Mouse (Mus musculus): Measurements from ENCODE around the gene Pcsk6.
"Not testable (repeated sequence)": the region's sequence is repeated elsewhere in the genome, so short reads cannot be mapped to it uniquely, and the experiment has no call there.

Pcsk6 gene

DNA sequence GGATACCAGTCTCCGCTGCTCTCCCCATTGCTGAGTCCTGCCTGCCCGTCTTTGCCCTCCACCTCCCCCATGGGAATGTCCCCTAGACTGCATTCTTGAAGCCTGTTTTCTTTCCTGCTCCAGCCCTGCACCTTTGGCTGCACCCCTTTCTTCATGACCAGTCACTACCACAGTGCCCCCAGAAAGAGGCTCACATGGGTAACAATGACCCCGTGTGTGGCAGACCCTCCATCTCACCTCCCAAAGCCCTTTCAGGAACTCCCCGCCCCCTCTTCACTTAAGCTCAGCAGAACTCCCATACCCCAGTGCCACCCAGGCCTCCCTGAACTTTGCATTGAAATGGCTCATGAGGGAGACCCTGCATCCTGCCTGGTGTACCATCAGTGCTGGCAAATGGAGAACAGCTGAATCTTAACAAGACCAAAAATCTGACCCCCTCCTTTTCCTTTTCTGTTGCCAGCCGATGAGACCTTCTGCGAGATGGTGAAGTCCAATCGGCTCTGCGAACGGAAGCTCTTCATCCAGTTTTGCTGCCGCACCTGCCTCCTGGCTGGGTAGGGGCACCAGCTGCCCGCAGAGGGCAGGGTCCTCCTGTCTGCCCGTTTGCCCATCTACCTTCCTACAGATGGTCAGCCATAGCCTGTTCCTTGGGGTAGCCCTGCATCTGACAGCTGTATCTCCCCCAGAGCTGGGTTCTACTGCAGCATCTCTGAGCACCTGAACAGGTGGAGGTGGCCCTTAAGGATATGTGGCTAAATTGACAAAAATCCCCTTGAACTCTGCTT, 187.1 kb downstream of the Pcsk6 start:
- no peak for DNase-seq (ENCODE audit: low spot score)

DNA sequence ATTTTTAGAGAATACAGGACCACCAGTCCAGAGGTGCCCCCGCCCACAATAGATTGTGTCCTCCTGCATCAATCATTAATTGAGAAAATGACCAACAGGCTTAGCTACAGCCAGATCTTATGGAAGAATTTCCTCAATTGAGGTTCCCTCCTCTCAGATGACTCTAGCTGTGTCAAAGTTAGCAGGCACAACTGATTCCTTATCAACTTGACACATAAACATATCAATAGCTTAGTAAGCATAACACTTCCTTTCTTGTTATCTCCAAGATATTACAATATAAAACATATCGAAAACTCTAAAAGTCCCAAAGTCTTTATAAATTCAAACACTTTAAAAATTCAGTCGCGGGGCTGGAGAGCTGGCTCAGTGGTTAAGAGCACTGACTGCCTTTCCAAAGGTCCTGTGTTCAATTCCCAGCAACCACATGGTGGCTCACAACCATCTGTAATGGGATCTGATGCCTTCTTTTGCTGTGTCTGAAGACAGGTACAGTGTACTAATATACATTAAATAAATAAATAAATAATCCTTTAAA, 192.5 kb downstream of the Pcsk6 start:
- no peak for DNase-seq (ENCODE audit: low spot score)

DNA sequence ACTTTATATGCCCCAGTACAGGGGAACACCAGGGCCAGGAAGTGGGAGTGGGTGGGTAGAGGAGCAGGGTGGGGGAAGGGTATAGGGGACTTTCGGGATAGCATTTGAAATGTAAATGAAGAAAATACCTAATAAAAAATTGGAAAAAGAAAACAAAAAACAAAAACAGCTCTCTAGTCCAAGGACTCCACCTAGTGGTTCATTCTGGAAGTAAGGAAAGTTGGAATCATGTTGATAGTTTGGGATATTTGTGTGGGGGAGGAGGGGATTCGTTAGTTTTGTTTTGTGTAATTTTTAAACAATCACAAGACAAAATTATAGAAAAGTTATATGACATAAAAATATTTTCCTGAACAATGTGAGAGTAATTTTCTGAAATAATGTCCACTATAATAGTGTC, 193.8 kb downstream of the Pcsk6 start:
- DNase-seq (ENCODE audit: low spot score) = not testable (repeated sequence)

DNA sequence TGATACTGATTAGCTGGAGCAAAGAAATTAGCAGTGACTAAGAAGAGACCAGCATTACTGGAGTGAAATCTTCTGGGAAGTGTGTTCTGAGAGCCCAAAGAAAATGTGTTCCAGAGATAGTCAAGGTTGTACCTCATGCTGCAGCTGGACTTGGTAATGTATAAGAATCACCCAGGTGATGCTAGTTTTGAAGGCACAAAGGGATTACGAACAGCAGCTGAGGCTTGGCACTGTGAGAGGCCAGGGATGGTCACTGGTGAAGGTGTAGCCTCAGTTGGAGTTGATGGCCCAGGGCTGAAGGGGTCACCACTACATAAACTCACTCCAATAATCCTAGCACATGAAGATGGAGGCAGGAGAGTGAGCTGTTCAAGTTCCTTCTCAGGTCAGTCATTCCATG, 197.2 kb downstream of the Pcsk6 start, which contains the start of gene Snrpa1:
TSS of gene Snrpa1 (plus strand) at position 301 of the 400 bp plus-strand sequence.
- DNase-seq (ENCODE audit: low spot score) = no peak

DNA sequence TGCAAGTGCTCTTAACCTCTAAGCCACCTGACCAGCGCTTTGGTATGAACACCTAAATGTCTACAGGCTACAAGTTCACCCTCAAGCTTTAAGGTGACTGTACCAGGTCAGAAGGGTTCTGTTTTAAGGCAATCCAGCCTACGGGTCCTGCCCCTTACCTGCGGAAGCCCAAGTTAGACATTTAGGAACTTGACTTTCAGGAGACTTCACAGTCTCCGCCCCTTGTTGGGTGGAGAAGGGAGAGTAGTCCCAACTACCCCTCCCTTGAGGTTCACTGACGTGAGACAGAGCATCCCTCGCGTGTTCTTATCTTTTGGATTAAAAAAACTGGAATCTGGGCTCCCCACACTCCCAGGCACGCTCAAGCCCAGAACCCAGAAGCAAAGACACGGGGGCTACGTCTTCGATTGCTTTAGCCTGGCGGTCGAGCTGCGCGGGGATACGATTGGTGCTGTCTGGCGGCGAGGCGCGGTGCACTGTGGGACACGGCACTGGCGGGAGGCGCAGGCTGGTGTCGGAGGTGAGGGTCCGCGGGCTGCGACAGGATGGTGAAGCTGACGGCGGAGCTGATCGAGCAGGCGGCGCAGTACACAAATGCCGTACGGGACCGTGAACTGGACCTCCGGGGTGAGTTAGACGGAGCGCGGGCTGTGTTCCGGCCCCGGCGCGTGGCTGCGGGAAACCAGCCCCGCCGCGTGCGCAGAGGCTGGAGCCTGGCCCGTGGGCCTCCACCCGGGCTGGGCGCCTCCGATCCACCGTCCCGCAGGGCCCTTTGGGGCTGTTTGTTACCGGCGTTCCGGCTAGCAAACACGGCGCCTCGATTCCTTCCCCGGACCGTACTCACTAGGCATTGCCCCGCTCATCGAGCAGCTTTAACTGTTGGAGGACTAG, 198.8 kb downstream of the Pcsk6 start:
- DNase-seq (ENCODE audit: low spot score) = peak; percentile 85

DNA sequence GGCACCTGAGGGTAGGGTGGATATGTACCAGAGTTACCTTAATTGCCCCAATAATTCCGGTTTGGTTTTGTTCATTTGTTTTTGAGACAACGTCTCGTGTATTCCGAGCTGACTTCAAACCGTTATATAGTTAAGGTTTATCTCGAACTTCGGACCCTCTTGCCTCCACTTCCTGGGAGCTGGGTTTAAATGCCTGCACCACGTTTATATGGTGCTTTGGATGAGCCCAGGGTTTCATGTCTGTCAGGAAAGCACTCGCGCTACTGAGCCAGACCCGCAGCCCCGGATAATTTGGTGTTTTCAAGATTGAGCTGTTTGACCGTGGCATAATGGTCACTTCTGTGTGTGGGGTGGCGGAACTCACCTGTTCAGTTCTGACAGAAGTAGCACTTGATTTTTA, 199.5 kb downstream of the Pcsk6 start:
- DNase-seq (ENCODE audit: low spot score) = no peak

DNA sequence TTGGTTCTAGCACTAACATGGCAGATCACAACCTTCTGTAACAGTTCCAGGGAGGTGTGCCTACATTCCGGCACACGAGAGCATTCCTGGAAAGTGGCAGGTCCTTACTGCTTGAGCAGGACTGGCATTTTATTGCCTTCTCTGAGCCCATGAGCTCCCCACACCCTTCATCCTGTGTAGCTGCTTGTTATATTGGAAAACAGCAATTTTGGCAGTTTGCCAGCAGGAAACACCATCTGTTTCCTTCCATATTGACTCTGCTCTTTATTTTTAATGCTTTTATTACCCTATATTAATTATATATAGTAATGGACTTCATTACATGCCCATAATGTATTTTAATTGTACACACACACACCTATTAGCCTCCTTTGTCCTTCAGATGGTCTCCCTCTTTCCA, 214.9 kb downstream of the Pcsk6 start:
- no peak for DNase-seq (ENCODE audit: low spot score)

DNA sequence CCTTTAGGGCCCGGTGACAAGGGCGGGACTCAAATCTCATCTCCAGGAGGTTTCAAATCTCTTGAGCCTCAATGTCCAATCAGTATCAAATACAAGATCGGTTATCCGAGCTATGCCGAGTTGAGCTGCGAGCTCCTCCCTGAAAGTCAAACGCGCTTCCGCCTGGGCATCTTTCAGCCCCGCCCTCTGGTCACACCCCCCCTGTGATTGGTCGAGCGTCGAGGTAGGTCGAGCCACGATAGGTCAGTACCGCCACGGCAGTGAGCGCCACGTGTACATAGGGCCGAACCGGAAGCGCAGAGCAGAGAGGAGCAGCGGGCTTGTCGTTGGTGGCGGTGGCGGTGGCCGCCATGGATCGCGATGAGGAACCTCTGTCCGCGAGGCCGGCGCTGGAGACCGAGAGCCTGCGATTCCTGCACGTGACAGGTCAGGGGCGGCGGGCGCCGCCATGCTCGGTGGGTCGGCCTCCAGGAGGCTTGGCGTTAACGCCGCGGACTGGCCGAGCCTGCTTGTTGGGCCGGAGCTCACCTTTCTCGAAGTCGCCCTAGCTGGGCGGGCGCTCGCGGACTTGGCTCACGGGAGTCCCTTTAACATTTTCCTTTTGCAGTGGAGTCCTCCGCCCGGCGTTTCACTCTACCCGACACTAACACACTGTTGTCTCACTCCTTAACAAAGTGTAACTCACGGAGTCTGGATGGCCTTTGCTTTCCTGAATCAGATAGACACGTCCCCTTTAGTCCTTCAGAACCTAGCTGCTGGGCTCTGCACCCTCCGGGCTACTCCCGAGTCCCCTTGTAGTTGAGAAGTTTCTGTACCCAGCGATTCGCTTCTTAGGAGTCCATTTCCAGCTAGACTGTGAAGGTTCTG, 218.1 kb downstream of the Pcsk6 start, which contains the start of gene Selenos:
TSS of gene Selenos (plus strand) at position 286 of the 867 bp plus-strand sequence.
- peak; percentile 97 for DNase-seq (ENCODE audit: low spot score)

DNA sequence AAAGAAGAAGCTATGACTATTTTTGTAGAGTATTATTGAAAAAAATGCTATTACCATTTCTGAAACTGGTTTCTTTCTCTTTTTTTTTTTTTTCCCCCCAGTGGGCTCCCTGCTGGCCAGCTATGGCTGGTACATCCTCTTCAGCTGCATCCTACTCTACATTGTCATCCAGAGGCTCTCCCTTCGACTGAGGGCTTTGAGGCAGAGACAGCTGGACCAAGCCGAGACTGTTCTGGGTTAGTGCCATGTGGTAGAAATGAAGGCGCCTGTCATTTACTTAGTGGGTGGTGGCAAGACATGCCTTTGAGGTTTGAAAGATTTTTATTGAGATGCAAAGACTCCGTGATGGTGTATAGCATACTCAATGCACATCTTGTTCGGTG, 218.7 kb downstream of the Pcsk6 start:
- DNase-seq (ENCODE audit: low spot score) = no peak

DNA sequence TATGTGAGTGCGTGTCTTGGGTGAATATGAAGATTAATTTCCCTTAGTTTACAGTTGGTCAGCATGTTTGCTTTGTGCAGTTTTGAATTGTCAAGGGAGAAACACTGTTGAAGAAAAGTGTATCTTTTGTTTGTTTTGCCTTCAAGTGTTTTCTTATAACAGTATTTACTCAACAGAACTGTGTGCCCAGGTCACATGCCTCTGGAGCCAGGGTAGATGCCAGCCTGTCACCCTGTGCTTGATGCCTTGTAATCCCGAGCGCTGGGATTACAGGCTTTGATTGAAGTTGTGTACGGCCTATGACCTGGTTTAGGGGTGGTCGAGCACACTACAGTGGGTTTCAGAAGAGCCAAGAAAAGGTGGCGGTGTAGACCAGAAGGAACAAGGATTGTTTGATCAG, 222.2 kb downstream of the Pcsk6 start:
- no peak for DNase-seq (ENCODE audit: low spot score)

DNA sequence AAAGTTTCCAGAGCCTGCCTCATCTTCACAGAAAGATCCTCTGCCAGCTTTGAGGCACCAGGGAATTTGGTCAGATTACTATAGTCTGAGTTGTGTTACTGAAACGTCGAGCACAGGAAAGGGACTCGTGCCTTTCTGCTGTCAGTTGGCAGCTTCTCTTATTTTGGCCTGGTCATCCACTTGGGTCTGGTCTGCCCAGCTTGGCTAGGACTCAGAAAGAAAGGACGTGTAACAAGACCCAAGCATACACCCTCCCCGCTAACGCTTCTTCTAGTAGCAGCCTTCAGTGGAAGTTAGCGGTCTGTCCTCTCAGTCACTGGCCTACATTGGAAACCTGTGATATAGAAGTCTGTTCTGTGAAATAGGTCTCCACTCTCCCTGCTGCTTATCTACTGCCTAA, 223.0 kb downstream of the Pcsk6 start:
- DNase-seq (ENCODE audit: low spot score) = no peak

DNA sequence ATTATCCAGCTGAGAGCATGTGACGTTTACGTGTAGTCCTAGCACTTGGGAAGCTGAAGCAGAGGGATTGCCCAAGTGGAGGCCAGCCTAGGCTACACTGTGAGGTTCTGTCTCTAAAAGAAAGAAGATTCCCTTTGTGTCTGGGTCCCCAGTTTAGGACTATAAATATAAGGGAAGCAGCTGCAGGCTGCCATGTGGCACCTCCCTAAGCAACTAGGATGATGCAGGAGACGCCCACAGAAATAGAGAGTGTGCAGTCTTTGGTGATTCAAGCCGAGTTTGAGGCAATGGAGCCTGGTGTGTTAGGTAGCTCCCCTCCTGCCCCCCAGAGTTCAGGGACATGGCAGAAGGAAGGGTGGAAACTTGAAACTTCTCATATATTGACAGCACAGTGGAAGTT, 226.1 kb downstream of the Pcsk6 start:
- no peak for DNase-seq (ENCODE audit: low spot score)

DNA sequence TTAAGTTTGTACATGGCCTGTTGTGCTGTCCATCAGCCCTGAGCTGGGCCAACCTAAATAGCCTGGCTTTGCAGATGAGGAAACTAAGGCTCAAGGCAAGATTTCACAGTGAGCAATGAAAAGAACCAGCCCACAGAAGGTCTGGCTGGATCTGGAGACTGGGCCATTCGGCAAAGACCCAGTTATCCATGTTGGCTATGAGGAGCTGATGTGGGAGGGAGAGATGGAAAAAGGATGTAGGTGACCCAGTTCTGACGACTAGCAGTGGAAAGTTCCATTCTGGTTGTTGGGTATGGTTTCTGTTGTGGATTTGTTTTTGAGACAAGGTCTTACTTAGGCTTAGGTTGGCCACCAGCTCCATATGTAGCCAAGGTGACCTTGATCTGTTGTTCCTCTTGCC, 226.5 kb downstream of the Pcsk6 start:
- no peak for DNase-seq (ENCODE audit: low spot score)

DNA sequence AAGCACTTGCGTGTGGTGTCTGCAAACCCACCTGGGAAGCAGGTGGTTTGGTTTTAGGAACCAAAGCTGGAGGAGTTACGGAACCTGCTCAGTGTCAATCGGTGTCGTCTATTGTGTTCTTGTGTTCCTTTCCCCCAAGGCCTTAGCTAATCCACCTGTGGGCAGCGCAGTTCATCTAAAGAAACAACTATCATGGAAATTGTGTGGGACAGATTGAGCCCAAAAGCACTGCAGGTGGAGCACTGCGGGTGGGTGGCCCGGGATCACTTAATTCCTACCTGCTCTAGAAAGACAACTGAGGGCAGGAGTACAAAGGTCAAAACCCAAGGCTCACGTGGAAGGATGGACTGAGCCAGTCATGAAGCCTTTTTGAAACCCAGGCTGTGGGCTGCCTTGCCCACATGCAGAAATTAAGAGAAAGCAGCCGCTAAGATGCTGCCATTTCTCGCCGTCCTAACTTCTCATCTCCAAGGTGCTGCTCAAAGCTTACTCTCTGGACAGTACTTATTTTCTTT, 229.2 kb downstream of the Pcsk6 start:
- no peak for DNase-seq (ENCODE audit: low spot score)

DNA sequence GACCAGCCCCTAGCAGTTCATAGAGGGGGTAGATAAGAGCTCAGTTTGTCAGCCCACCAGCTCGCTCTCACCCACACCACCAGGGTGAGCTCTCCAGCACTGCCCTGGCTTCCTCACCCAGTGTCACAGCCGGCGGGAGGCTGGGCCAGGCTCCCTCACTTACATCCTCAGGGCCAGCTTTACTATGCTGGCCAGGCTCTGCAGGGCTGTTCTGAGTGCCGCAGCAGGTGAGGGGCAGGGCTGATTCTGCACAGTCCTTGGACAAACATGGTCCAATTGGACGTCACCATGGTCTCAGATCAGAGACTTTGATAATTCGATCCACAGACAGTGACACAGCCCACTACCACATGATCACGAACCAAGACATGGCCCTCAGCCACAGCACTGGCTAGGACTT, 230.0 kb downstream of the Pcsk6 start:
- no peak for DNase-seq (ENCODE audit: low spot score)

DNA sequence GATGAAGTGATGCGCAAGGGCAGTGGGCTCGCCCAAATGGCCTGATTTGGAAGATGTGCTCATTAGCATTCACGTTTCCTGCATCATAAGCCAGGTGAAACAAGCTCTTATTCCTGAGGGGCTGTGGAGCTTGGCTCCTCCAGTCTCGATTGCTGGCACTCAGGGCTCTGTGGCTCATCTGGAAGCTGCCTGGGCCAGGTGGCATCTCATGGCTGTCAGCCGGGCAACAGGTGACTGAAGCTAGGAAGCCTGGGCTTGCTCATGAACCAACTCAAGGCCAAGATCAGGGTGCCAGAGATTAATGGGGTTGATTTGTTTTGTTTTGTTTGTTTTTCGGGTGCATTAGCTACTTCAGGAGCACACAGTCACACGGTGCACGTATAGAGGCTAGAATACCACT, 231.1 kb downstream of the Pcsk6 start:
- no peak for DNase-seq (ENCODE audit: low spot score)

DNA sequence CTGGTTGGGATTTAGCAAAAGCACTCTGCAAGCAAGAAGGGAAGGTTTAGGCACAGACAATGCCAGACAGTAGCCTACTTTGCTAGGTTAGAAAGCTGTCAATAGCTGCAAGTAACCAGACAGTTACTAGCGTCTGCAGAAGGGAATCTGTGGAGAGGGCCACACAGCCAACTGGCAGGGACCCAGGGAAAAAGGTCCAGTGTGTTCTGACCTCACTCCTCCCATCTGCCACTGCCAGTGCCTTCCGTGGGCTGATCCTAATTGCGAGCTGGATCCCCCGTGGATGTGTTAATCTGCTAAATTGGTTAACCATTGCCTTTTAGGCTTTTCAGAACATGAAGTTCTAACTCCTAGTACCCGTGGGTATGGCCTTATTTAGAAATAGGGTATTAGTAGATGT, 232.6 kb downstream of the Pcsk6 start:
- DNase-seq (ENCODE audit: low spot score) = no peak

DNA sequence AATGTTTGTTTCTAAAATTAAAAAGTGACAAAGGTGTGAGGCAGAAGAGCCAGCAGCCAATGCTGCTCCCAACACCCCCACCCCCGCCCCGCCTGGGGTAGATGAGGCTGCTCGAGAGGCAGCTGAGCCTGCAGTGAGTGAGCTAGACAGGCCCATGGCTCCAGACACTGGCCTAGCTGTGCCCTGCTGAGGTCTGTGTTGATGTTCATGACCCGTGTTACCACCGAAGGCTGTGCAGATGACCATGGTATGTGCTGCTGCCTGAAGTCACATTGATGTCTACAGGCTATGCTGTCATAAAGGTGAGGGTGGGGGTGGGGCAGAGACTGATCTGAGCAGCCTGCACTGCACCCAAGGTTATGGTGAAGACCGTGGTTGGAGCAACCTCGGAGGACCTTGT, 237.3 kb downstream of the Pcsk6 start:
- no peak for DNase-seq (ENCODE audit: low spot score)

Data from T-cell, adult 2 months (primary cell).